Mouse (Mus musculus) gastrocnemius, postnatal 36 days (tissue): ENCODE measurements around the gene Pkn3. TPM values are rescaled to one million over a fixed set of nuclear protein-coding genes. Genes with fewer than 3 reads are reported as not detected.
"Not testable (repeated sequence)": the region's sequence is repeated elsewhere in the genome, so short reads cannot be mapped to it uniquely, and the experiment has no call there.

Experiments used
- DNase-seq, 2 experiments: peaks; one replicate each; pipeline ENCODE4 v3.0.0; 2022
- intact Hi-C: fragments of 180-260 bp; cut with DNase I; formaldehyde crosslinking; loops from one replicate; pipeline ENCODE4 v1.15.1; 2025
- long read RNA-seq, 2 experiments: library from polyadenylated mRNA; stranded (forward); transcript quantifications; one replicate each; pipeline ENCODE4 v2.0.0; 2021
- total RNA-seq, 2 experiments: library from RNA; stranded (reverse); gene quantifications; 2 replicates each; pipeline ENCODE4 v1.2.3; 2021

Gene Pkn3
- 1 to 10 TPM; 2.8 to 5.1 TPM for total RNA-seq
- long read RNA-seq, experiment 1, partial matches to known transcripts: 1 of 1 reads
- long read RNA-seq, experiment 1, other reads (novel, unspliced or antisense): 0 of 1 reads
- long read RNA-seq, experiment 2, partial matches to known transcripts: 0 of 3 reads
- long read RNA-seq, experiment 2, other reads (novel, unspliced or antisense): 1 of 3 reads

DNA sequence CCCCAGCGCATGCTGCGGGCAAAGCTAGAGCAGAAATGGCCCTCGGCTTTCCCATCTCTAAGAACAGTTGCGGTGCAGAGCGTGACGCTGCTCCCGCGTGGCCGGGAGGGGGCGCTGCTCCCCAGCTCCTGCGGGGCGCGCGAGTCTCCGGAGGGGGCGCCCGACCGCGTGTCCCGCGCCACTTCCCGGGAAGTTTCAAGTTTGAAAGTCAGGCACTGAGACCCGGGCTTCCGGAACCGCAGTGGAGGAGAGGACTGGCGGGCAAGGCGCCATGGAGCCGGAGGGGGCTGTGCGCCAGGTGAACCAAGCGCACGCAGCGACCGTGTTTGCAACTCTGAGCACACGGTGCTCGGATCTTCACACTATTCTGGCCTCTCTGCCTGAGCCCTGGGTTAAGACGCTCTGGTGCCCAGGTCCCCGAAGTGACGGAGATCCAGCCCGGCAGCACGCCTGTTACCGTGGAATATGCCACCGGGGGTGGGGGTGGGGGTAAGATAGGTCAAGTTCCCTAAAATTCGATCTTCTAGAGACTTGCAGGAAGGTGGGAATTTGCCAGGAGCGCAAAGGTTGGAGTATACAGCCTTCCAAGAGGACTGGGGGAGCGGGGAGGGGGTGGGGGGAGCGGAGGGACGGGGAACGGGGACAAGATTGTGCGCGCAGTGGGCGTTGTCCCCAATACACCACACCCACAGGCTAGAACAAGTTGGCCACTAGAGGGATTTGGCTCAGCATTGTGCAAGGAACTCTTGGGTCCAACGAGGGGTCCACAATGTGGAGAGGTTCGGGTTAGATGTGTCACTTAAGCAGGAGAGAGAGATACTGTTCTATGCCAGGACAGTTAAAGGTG is at the start of gene Pkn3:
TSS of gene Pkn3 (plus strand) at position 183 of the 847 bp plus-strand sequence.
- intact Hi-C loops: loop anchor here (5.0 kb wide), 2 partner anchors 35 to 90 kb away; no protein-coding TSS in a partner anchor
- peak; percentile 78 to 82 for DNase-seq

GRCm38 (mm10) chr2:30032244-30032846 is 45.1 kb upstream of the Pkn3 start:
- intact Hi-C loops: no loop called here
- DNase-seq: no peak

DNA sequence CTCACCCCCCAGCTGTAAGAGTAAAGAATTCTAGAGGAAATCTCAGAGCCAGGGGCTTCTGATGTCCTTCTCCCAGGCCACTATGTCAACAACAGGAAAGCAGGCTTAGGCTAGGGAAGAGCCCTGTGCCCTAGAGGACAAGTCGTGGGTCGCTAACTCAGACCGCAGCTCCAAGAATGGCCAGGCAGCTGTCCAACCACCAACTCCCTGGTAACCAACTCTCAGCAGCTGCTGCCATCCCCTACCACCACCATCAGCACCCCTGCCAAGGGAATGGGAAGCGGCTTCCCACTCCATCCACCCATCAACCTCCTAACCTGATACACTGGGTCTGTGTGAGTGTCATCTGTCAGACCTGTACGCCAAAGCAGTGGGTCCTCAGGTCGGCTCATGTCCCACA is 44.5 kb upstream of the Pkn3 start:
- intact Hi-C loops: no loop called here

DNA sequence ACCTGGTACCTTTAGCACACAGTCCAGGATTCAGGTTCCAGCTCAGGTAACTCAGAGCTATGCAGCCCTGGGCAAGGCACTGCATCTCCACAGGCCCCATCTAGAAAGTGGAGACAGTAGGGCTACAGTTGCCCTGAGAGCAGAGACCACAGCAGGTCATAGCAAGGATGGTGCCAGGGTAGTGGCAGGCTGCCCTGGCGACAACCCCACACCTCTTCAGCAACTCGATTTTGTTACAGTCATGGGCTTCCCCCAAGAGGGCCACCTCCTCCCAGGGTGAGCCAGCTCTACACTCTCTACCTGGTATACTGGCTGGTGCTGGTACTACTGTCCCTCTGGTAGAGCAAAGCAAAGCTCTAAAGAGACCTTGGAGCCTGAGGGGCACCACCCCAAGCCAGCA is 39.7 kb upstream of the Pkn3 start:
- intact Hi-C loops: no loop called here
- DNase-seq: no peak

More for the DNA sequence above, 44.5 kb upstream of the Pkn3 start:
- no peak for DNase-seq

DNA sequence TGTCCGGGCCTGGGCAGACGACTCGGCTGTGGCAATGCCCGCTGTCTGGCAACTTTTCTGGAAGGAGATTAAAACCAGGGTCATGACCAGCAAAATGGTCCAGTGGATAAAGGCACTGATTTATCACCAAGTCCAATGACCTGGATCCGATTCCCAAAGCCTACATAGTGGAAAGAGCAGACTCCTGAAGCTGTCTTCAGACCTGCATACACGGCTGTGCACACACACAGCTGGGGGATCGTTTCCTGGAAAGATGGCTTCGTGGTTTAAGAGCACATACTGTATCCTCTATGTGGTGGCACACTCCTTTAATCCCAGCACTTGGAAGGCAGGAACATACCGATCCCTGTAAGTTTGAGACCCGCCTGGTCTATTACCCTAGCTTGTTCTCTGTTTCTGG is 39.1 kb upstream of the Pkn3 start:
- DNase-seq: no peak
- intact Hi-C loops: no loop called here

DNA sequence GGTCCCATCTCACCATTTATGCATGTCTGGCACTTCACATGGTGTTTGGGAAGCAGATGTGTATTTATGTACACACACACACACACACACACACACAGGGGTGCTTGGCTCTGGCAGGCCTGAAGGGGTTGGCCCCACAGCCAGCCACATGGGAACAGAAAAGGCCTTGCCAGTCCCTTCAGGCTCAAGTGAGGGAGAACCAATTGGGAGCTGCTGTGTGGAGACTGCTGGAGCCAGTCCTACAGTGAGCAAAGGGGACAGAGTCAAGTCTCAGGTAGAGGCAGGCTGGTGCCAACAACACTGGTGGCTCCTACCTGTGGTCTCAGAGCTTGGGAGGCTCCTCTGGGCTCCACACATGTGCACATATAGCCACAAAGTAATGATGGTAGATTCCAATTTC is 37.8 kb upstream of the Pkn3 start:
- intact Hi-C loops: loop anchor here (5.0 kb wide), 1 partner anchor 38 kb away; the partner anchor contains the start of gene Pkn3
- no peak for DNase-seq

DNA sequence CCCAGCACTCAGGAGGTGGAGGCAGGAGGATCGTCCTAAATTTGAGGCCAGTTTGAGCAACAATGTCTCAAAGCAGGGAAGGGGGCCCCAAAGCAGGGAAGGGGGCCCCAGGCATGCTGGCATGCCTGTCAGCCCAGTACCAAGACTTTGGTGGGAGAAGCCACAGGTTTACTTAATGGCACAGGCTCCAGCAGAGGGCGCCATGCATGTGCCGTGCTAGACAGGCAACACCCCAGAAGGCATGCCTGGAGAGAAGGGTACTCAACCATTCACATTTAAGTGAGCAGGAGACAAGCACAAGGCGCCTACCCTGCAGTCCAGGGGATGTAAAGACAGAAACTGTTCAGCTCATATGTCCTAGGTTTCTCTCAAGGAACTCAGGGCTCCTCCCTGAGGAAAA is 35.0 kb upstream of the Pkn3 start:
- intact Hi-C loops: loop anchor here (2.0 to 5.0 kb wide), 2 partner anchors 35 to 54 kb away; partner anchors contain the start of gene Pkn3
- DNase-seq: peak; percentile 68 to 73

- intact Hi-C loops: loop anchor here (5.0 kb wide), 1 partner anchor 33 kb away; the partner anchor contains the start of gene Pkn3
- DNase-seq: no peak
Observed at GRCm38 (mm10) chr2:30044550-30044949, 32.9 kb upstream of the Pkn3 start.

- intact Hi-C loops: no loop called here
- DNase-seq: no peak
Observed at GRCm38 (mm10) chr2:30047127-30047526, 30.4 kb upstream of the Pkn3 start.

GRCm38 (mm10) chr2:30048101-30048501 is 29.4 kb upstream of the Pkn3 start:
- intact Hi-C loops: no loop called here
- no peak for DNase-seq

- peak; percentile 98 for DNase-seq
- intact Hi-C loops: no loop called here
Observed at GRCm38 (mm10) chr2:30048699-30049388, 28.6 kb upstream of the Pkn3 start, which contains the start of gene Wdr34. Gene Wdr34 (minus strand): TSS chr2:30048881.

GRCm38 (mm10) chr2:30049831-30050230 is 27.7 kb upstream of the Pkn3 start:
- intact Hi-C loops: no loop called here

GRCm38 (mm10) chr2:30051992-30052761 is 25.3 kb upstream of the Pkn3 start:
- DNase-seq: no peak

More at GRCm38 (mm10) chr2:30049831-30050230, 27.7 kb upstream of the Pkn3 start:
- DNase-seq: no peak

GRCm38 (mm10) chr2:30055310-30055709 is 22.2 kb upstream of the Pkn3 start:
- intact Hi-C loops, DNase-seq: not testable (repeated sequence)

More at GRCm38 (mm10) chr2:30051992-30052761, 25.3 kb upstream of the Pkn3 start:
- intact Hi-C loops: no loop called here

GRCm38 (mm10) chr2:30056736-30057135 is 20.7 kb upstream of the Pkn3 start:
- intact Hi-C loops: no loop called here
- no peak for DNase-seq

DNA sequence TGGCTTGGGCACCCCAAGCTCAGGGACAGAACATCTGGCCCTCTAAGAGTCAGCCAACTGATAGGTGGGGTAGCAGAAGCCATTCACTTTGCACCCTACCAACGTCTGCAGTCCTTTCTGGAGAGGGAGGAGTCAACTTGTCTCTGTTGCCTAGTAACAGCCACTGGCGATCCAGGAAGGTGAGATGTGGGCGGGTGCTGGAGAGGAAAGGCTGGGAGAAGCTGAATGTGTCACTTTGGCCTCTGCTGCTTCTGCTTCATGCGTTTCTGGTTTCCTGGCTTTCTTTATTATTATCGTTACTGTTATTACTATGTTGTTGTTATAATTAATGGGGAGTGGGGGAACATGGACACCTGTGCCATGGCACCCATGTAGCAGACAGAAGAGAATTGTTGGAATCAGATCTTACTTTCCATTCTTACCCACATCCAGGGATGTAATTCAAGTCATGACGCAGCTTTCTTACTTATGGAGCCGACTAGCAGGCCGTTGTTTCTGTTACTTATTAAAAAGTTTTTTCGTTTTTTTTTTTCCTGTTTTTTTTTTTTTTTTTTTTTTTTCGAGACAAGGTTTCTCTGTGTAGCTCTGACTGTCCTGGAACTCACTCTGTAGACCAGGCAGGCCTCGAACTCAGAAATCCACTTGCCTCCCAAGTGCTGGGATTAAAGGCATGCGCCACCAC is 20.1 kb upstream of the Pkn3 start, which contains the start of gene Set:
TSS of gene Set (plus strand) at position 156 of the 682 bp plus-strand sequence.
- no peak for DNase-seq
- intact Hi-C loops: no loop called here

DNA sequence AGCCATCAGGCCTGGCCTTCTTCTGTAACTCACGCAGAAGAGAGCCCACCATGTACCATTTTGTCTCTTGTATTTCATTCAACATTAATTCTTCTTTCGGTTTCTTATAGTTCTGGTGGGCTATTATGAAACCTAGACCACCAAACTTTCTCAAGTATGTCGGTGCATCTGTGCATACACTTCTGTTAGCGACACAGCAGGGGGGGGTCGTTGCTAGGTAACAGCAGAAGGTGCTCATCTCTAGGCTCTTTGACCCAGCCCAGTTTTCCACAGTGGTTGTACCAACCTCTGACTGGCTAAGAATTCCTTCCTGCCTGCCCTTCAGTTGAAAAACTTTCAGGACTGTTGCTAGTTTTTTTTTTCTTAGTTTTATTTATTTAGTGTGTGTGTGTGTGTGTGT is 19.1 kb upstream of the Pkn3 start:
- no peak for DNase-seq
- intact Hi-C loops: no loop called here

- intact Hi-C loops: no loop called here
- DNase-seq: peak in 1 of 2 experiments; percentile 30
Observed at GRCm38 (mm10) chr2:30061215-30062166, 16.0 kb upstream of the Pkn3 start.
